Mouse (Mus musculus) ES-Bruce4 (cell line): ENCODE measurements around the gene Pros1.

ENCODE experiments used
- CTCF ChIP-seq: IDR thresholded peaks from one replicate; pipeline ENCODE4 v1.8.1; 2011; ENCODE audit warnings: low read depth, low read length
- EP300 ChIP-seq: IDR thresholded peaks from 2 replicates; pipeline ENCODE4 v1.6.1; 2011; ENCODE audit warnings: low read depth, low read length; ENCODE audit not compliant: insufficient read depth
- POLR2A ChIP-seq: IDR thresholded peaks from one replicate; pipeline ENCODE4 v1.8.1; 2011; ENCODE audit warnings: low read length; ENCODE audit not compliant: insufficient read depth

- TF ChIP-seq EP300 (no peak), CTCF (no peak), POLR2A (no peak)
These were observed 87.7 kb downstream of the Pros1 start for GRCm38 (mm10) chr16:62941763-62942162.
